ENCODE assay signal across 9 mouse cellular contexts in the genomic region with DNA sequence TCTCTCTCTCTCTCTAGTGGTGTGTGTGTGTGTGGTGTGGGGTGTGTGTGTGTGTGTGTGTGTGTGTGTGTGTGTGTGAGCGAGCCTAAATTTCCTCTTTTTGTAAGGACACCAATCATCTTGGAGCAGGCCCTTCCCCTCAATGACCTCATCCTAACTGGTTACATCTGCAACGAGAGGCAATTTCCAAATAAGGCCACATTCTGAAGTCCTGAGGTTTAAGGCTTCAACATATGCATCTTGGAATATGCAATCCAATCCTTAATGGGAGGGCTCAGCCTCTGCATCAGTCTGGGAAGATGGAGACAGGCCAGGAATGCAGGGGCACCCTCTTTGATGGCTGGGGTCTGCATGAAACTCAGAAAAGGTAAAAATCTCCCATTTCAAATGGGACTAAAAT. TPM values are rescaled to one million over a fixed set of nuclear protein-coding genes. Genes with fewer than 3 reads are reported as not detected.
DNase-seq lines count a peak whose midpoint lies in the region; ATAC-seq and TF ChIP-seq lines count a peak whose summit lies in the region.
"Had no signal": no experiment of that assay in that cellular context is flagged by ENCODE, and none has a peak within 500 bp of the region (broad histone marks: within the 10 kb centered on the region; RNA-seq: fewer than 3 reads in every experiment).

No protein-coding gene starts in this region.

- H3K79me2 ChIP-seq in MEL (ENCODE audit: control insufficient read depth, insufficient read depth, low read length, poor library complexity) (no peaks in the 10 kb centered on the region), myocyte (ENCODE audit: control insufficient read depth, insufficient read depth) (no peaks in the 10 kb centered on the region)

- DNase-seq in cerebellum, adult 2 months: peak in 1 of 2 experiments; percentile 22
- DNase-seq in cerebellum, adult 8-10 months: no peak
- DNase-seq in MEL (ENCODE audit: low read depth, low spot score): peak; percentile 17
- peak; percentile 71 for DNase-seq in forelimb bud, embryonic 11.5 days (ENCODE audit: low read depth, low spot score)
- DNase-seq in layer of hippocampus, adult 11-12 months (ENCODE audit: low spot score): no peak
- no peak for DNase-seq in layer of hippocampus, postnatal 25 days (ENCODE audit: extremely low spot score in 1 of 2, low spot score in 1 of 2)

- WGBS in cerebellum, adult 2 months: 30% methylated on average over 2 of the region's 2 CpGs
- WGBS in limb, embryonic 13.5 days: 11% methylated on average over 2 of the region's 2 CpGs

- H3K36me3 ChIP-seq in MEL (ENCODE audit: control insufficient read depth in 1 of 2, insufficient read depth in 2 of 2, low read length in 2 of 2): no peaks in the 10 kb centered on the region
- no peaks in the 10 kb centered on the region for H3K36me3 ChIP-seq in limb, embryonic 13.5 days
- no peaks in the 10 kb centered on the region for H3K36me3 ChIP-seq in myocyte (ENCODE audit: control insufficient read depth, insufficient read depth)

- H3K4me3 ChIP-seq in cerebellum, adult 2 months (replicated peaks; ENCODE audit: insufficient read depth, low read depth, low read length): no peak overlapping the region
- H3K4me3 ChIP-seq in MEL (ENCODE audit: control insufficient read depth in 1 of 2, insufficient read depth in 1 of 2, low read depth in 2 of 2, low read length in 2 of 2) (no peak overlapping the region), myocyte (no peak overlapping the region)
- no peak overlapping the region for H3K4me3 ChIP-seq in limb, embryonic 13.5 days
- H3K4me3 ChIP-seq: erythroblast, embryonic 14.5 days had no signal

- TF ChIP-seq EP300 in MEL (IDR thresholded peaks at IDR 0.05; ENCODE audit: low read depth in 1 of 2, low read length in 2 of 2): no peak

- H3K4me1 ChIP-seq in cerebellum, adult 2 months (ENCODE audit: control insufficient read depth, insufficient read depth, low read length): peaks cover 14% of the 10 kb centered on the region
- no peaks in the 10 kb centered on the region for H3K4me1 ChIP-seq in MEL (ENCODE audit: control insufficient read depth in 1 of 2, insufficient read depth in 2 of 2, low read length in 2 of 2)
- peaks cover 59% of the 10 kb centered on the region for H3K4me1 ChIP-seq in limb, embryonic 13.5 days

- peak overlapping the region; percentile 78 for H3K27ac ChIP-seq in cerebellum, adult 2 months (ENCODE audit: insufficient read depth, low read length)
- no peak overlapping the region for H3K27ac ChIP-seq in MEL (ENCODE audit: control insufficient read depth, low read depth, low read length)
- H3K27ac ChIP-seq in limb, embryonic 13.5 days: peak overlapping the region; percentile 94

- no peak overlapping the region for H3ac ChIP-seq in myocyte (ENCODE audit: control insufficient read depth, insufficient read length)

- ATAC-seq in limb, embryonic 13.5 days (ENCODE audit: low FRiP score, low read depth): peak; percentile 81

- TF ChIP-seq RAD21 in MEL (IDR thresholded peaks at IDR 0.05; ENCODE audit: low read depth, low read length): no peak

- H3K9me3 ChIP-seq in MEL (replicated peaks; ENCODE audit: insufficient read depth, low read length): no peaks in the 10 kb centered on the region
- no peaks in the 10 kb centered on the region for H3K9me3 ChIP-seq in limb, embryonic 13.5 days

- no peak for TF ChIP-seq CTCF in cerebellum, adult 2 months (IDR thresholded peaks at IDR 0.05; ENCODE audit: borderline replicate concordance, insufficient read depth, low read depth, low read length)
- no peak for TF ChIP-seq CTCF in MEL (IDR thresholded peaks at IDR 0.05 in 2 of 3, conservative IDR thresholded peaks at IDR 0.05 in 1 of 3; ENCODE audit: control insufficient read depth in 1 of 3, insufficient read depth in 1 of 3, low read depth in 2 of 3, low read length in 3 of 3, poor library complexity in 1 of 3, severe bottlenecking in 1 of 3)

- no peak overlapping the region for H3K4me2 ChIP-seq in limb, embryonic 13.5 days (replicated peaks)
- H3K4me2 ChIP-seq in myocyte (ENCODE audit: low read depth): peak overlapping the region; percentile 56

- H3K27me3 ChIP-seq in cerebellum, adult 2 months (ENCODE audit: control insufficient read depth, insufficient read depth, low read length): no peaks in the 10 kb centered on the region
- H3K27me3 ChIP-seq in MEL (ENCODE audit: control insufficient read depth in 1 of 2, insufficient read depth in 2 of 2, low read length in 2 of 2) (no peaks in the 10 kb centered on the region; a peak in 1 of 4 replicates), myocyte (ENCODE audit: control insufficient read depth, insufficient read depth, insufficient read length) (no peaks in the 10 kb centered on the region)
- H3K27me3 ChIP-seq in limb, embryonic 13.5 days: no peaks in the 10 kb centered on the region

- no peak overlapping the region for H3K9ac ChIP-seq in MEL (ENCODE audit: control insufficient read depth, low read depth, low read length, poor library complexity, severe bottlenecking)
- no peak overlapping the region for H3K9ac ChIP-seq in limb, embryonic 13.5 days

- TF ChIP-seq POLR2A in cerebellum, adult 2 months (IDR thresholded peaks at IDR 0.05; ENCODE audit: borderline replicate concordance, insufficient read depth, low read length): no peak
- TF ChIP-seq POLR2A in MEL (IDR thresholded peaks at IDR 0.05; ENCODE audit: control insufficient read depth in 1 of 2, insufficient read depth in 1 of 2, low read depth in 1 of 2, low read length in 2 of 2, poor library complexity in 1 of 2) (no peak), myocyte (IDR thresholded peaks at IDR 0.05; ENCODE audit: insufficient read length, low read depth) (no peak)

TF ChIP-seq in MEL, 35 proteins besides CTCF, POLR2A, EP300 and RAD21:
- TF ChIP-seq MYC (IDR thresholded peaks at IDR 0.05; ENCODE audit: low read depth, low read length) (no peak), MYB (IDR thresholded peaks at IDR 0.05; ENCODE audit: low read depth, low read length) (no peak)

TF ChIP-seq in myocyte, 11 proteins besides CTCF, POLR2A, EP300 and RAD21:
- no peak for TF ChIP-seq TCF3 (IDR thresholded peaks at IDR 0.05; ENCODE audit: insufficient read length, low read depth)
- no peak for TF ChIP-seq POLR2AphosphoS2 (IDR thresholded peaks at IDR 0.05; ENCODE audit: insufficient read length, low read depth)
- peak; percentile 98 for TF ChIP-seq SRF (IDR thresholded peaks at IDR 0.05; ENCODE audit: control insufficient read depth, insufficient read length, low read depth)
- 0 out of 2 replicates have a peak, but pooled peaks have one; percentile 12 for TF ChIP-seq CEBPB (IDR thresholded peaks at IDR 0.05; ENCODE audit: insufficient read depth, poor library complexity, severe bottlenecking)
- TF ChIP-seq REST (IDR thresholded peaks at IDR 0.05; ENCODE audit: insufficient read depth, insufficient read length): no peak
- no peak for TF ChIP-seq MAX (IDR thresholded peaks at IDR 0.05; ENCODE audit: low read depth)
- no peak for TF ChIP-seq TCF12 (IDR thresholded peaks at IDR 0.05; ENCODE audit: insufficient read depth, poor library complexity, severe bottlenecking)

RNA-seq across cellular contexts. Expression of a gene that starts 2.6 kb away (rescaled TPM):
- polyA plus RNA-seq in cerebellum, adult 2 months (2012; rRNA removed): 4.2 and 5.9 TPM in 2 replicates
- not detected in 2 replicates for total RNA-seq in MEL (2012; rRNA removed)
- polyA plus RNA-seq in MEL (2012; ENCODE audit: insufficient read depth in 1 of 2, insufficient read length in 2 of 2, low read depth in 1 of 2, low replicate concordance in 2 of 2, missing spikeins in 1 of 2): not detected
- 46.3 and 49.8 TPM in 2 replicates for polyA plus RNA-seq in limb, embryonic 13.5 days (2015; fragmentation: Nextera tagmentation; extraction: Ambion mirVana)
- 298 TPM for polyA plus RNA-seq in myocyte (2012; fragmentation: generic; extraction: Trizol)
- 1 to 10 TPM; 2.2 to 4.2 TPM for total RNA-seq in layer of hippocampus, postnatal 25 days (2021)

RNA-seq across cellular contexts. Expression of a gene that starts 16.4 kb away (rescaled TPM):
- polyA plus RNA-seq in cerebellum, adult 2 months (2012; rRNA removed): 0.52 TPM in 1 of 2 replicates, not detected in the other
- not detected in 2 replicates for total RNA-seq in MEL (2012; rRNA removed)
- polyA plus RNA-seq in MEL (2012; ENCODE audit: insufficient read depth in 1 of 2, insufficient read length in 2 of 2, low read depth in 1 of 2, low replicate concordance in 2 of 2, missing spikeins in 1 of 2): under 1 TPM in 1 of 2 experiments, not detected in 1; 0.84 TPM
- 45.2 and 47.5 TPM in 2 replicates for polyA plus RNA-seq in limb, embryonic 13.5 days (2015; fragmentation: Nextera tagmentation; extraction: Ambion mirVana)
- polyA plus RNA-seq in myocyte (2012; fragmentation: generic; extraction: Trizol): 3,238 TPM
- under 1 TPM in 1 of 2 experiments, not detected in 1; 0.70 TPM for total RNA-seq in layer of hippocampus, postnatal 25 days (2021)
- polyA plus RNA-seq: erythroblast, embryonic 14.5 days had no signal

RNA-seq across cellular contexts. Expression of a gene that starts 23.4 kb away (rescaled TPM):
- not detected in 2 replicates for polyA plus RNA-seq in cerebellum, adult 2 months (2012; rRNA removed)
- total RNA-seq in MEL (2012; rRNA removed): not detected in 2 replicates
- polyA plus RNA-seq in MEL (2012; ENCODE audit: insufficient read depth in 1 of 2, insufficient read length in 2 of 2, low read depth in 1 of 2, low replicate concordance in 2 of 2, missing spikeins in 1 of 2) (not detected), myocyte (2012; fragmentation: generic; extraction: Trizol) (14.5 TPM)
- polyA plus RNA-seq in limb, embryonic 13.5 days (2015; fragmentation: Nextera tagmentation; extraction: Ambion mirVana): 1.2 and 1.4 TPM in 2 replicates
- total RNA-seq in layer of hippocampus, postnatal 25 days (2021): not detected
- polyA plus RNA-seq: erythroblast, embryonic 14.5 days had no signal

RNA-seq across cellular contexts. Expression of a gene that starts 40.6 kb away (rescaled TPM):
- 0.39 and 0.65 TPM in 2 replicates for polyA plus RNA-seq in cerebellum, adult 2 months (2012; rRNA removed)
- total RNA-seq in MEL (2012; rRNA removed): not detected in 2 replicates
- not detected for polyA plus RNA-seq in MEL (2012; ENCODE audit: insufficient read depth in 1 of 2, insufficient read length in 2 of 2, low read depth in 1 of 2, low replicate concordance in 2 of 2, missing spikeins in 1 of 2)
- 60.9 and 62.3 TPM in 2 replicates for polyA plus RNA-seq in limb, embryonic 13.5 days (2015; fragmentation: Nextera tagmentation; extraction: Ambion mirVana)
- polyA plus RNA-seq in myocyte (2012; fragmentation: generic; extraction: Trizol): 2,107 TPM
- not detected for total RNA-seq in layer of hippocampus, postnatal 25 days (2021)
- polyA plus RNA-seq: erythroblast, embryonic 14.5 days had no signal

Comparison
In these comparisons a context has a peak if more than half of its experiments do, and no peak if none do; other contexts are left out.
1. DNase-seq: peak in MEL (single experiment) and forelimb bud, embryonic 11.5 days (single experiment); none in cerebellum, adult 8-10 months (single experiment), layer of hippocampus, adult 11-12 months (single experiment) and layer of hippocampus, postnatal 25 days (0 of 2).
2. RNA of a gene that starts 16.4 kb away (polyA plus RNA-seq): 3,238 TPM in myocyte (single experiment); 45.2 to 47.5 TPM in limb, embryonic 13.5 days, 0.84 TPM in MEL and 0.52 TPM in cerebellum, adult 2 months; every median in the first group is over 10 times any median in the second.